8 mouse cellular contexts compared by ENCODE assay signal in the genomic region with DNA sequence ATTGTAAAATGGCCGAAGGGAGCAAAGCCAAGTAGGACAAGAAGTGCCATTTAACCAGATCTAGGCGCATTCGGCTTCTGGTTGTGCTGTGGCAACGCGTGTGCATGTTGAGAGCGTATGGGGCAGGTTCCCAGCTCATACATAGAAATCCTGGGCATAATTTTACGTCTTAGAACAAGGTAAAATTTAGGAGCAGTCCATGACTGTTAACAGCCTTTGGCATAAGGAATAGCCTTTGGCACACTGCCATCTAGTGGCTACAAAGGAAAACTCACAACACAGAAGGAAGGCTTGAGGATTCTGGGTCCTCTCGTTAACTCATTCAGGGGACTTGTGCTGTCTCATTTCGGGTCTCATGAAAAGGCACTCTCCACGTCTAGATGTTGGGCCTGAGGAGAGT. TPM values are rescaled to one million over a fixed set of nuclear protein-coding genes. Genes with fewer than 3 reads are reported as not detected.
A peak's percentile ranks its signal among the peaks of the same experiment; 100 is the strongest.
DNase-seq lines count a peak whose midpoint lies in the region.

No protein-coding gene starts in this region.

- intact Hi-C loops in gastrocnemius, postnatal 14 days (cut with DNase I; ENCODE audit: low total_unique reads), result no loop called here

- peak; percentile 27 for DNase-seq in gastrocnemius, postnatal 10 days
- no peak for DNase-seq in gastrocnemius, postnatal 25 days
- peak; percentile 28 for DNase-seq in MEL-GATA-1-ER (ENCODE audit: extremely low read depth, low read depth)
- peak; percentile 81 to 92 for DNase-seq in cerebellum, postnatal 10 days
- DNase-seq in gastrocnemius, postnatal 14 days, result peak; percentile 10
- DNase-seq in kidney, postnatal 36 days, result peak; percentile 52 to 66
- peak; percentile 72 for DNase-seq in lung, postnatal 10 days
- peak; percentile 86 to 87 for DNase-seq in right cerebral cortex, postnatal 10 days (ENCODE audit: low spot score in 2 of 2)

RNA-seq across cellular contexts. Expression of gene Topaz1, which starts 17.6 kb away (rescaled TPM):
- not detected for total RNA-seq in gastrocnemius, postnatal 10 days (2021)
- total RNA-seq in gastrocnemius, postnatal 25 days (2021), result not detected
- total RNA-seq in gastrocnemius, postnatal 14 days (2021), result not detected
